Mouse (Mus musculus) limb, embryonic 15.5 days (tissue): Measurements from ENCODE around the gene Gm10406. TPM values are rescaled to one million over a fixed set of nuclear protein-coding genes. Genes with fewer than 3 reads are reported as not detected.
"Not testable (repeated sequence)": the region's sequence is repeated elsewhere in the genome, so short reads cannot be mapped to it uniquely, and the experiment has no call there.

Source experiments
- ATAC-seq: fragments of 200-750 bp; cut with Nextera tagmentation; 2 replicates; pipeline ENCODE4 v1.8.0; 2017; ENCODE audit warnings: low read depth, moderate TSS enrichment; ENCODE audit not compliant: insufficient number of reproducible peaks, low FRiP score, low TSS enrichment
- H3K27ac ChIP-seq: fragments of 300-500 bp; sonication (generic); 2 replicates; pipeline ENCODE4 v1.5.1; 2015; ENCODE audit warnings: moderate library complexity, mild to moderate bottlenecking, inconsistent platforms
- H3K27me3 ChIP-seq: fragments of 300-500 bp; sonication (generic); 2 replicates; pipeline ENCODE4 v1.6.1; 2015; ENCODE audit warnings: inconsistent platforms
- H3K36me3 ChIP-seq: fragments of 300-500 bp; sonication (generic); 2 replicates; pipeline ENCODE4 v1.6.1; 2015; ENCODE audit warnings: inconsistent platforms
- H3K4me1 ChIP-seq: fragments of 300-500 bp; sonication (generic); 2 replicates; pipeline ENCODE4 v1.6.1; 2015; ENCODE audit warnings: inconsistent platforms
- H3K4me2 ChIP-seq: fragments of 300-500 bp; sonication (generic); 2 replicates; pipeline ENCODE4 v1.6.1; 2015; ENCODE audit warnings: mild to moderate bottlenecking, inconsistent platforms
- H3K4me3 ChIP-seq: fragments of 300-500 bp; sonication (generic); 2 replicates; pipeline ENCODE4 v1.5.1; 2015; ENCODE audit warnings: mild to moderate bottlenecking, inconsistent platforms
- H3K9ac ChIP-seq: fragments of 300-500 bp; sonication (generic); 2 replicates; pipeline ENCODE4 v1.6.1; 2015; ENCODE audit warnings: inconsistent platforms
- H3K9me3 ChIP-seq: fragments of 300-500 bp; sonication (generic); 2 replicates; pipeline ENCODE4 v1.6.1; 2016; ENCODE audit warnings: inconsistent platforms
- WGBS: fragments of 180-500 bp; shearing (Covaris S2); methylation state at CpG from one replicate; pipeline ENCODE4 v1.1.7; 2015; 5-methylcytosine and 5-hydroxymethylcytosine counted together
- polyA plus RNA-seq: library from polyadenylated mRNA; unstranded; fragments of >200 nt; fragmentation: Nextera tagmentation; extraction: Ambion mirVana; gene quantifications from 2 replicates; pipeline ENCODE4 v1.2.1, GENCODE M21; 2015

Gm10406 gene
- polyA plus RNA-seq = 0.50 and 0.59 TPM in 2 replicates

- H3K9ac ChIP-seq, ATAC-seq: not testable (repeated sequence)
Measured at GRCm38 (mm10) chr14:7026781-7027749, at the start of gene Gm10406. Gene Gm10406, minus strand, starts transcription at chr14:7027449.

DNA sequence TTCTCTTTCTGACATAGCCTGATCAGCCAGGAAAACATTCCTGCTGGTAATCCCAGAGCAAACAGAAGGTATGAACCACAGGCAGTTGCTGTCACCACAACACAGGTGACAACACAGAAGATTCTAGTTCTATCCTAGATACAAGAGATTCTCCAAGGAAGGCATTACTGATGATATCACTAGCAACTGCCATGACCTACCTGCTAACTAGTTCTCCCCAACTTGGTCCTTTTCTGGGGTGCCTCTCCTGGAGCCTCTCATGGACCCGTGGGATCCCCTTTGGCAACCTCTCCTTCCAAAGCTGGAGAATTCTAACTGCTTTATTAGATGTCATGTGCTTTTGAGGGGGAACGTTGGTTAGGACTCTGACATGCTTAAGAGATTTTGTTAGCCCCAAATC, 17.6 kb upstream of the Gm10406 start, which contains the start of gene Gm3685:
Gene Gm3685 (minus strand): TSS at position 101 of the 400 bp plus-strand sequence.
- not testable (repeated sequence) for H3K4me1 ChIP-seq, H3K36me3 ChIP-seq, H3K27ac ChIP-seq, H3K4me3 ChIP-seq, H3K4me2 ChIP-seq, H3K9ac ChIP-seq, H3K27me3 ChIP-seq, ATAC-seq, H3K9me3 ChIP-seq
- whole genome bisulfite sequencing = no CpG with 5 or more reads among the region's 2 CpGs

More at GRCm38 (mm10) chr14:7026781-7027749, at the start of gene Gm10406:
- WGBS = under 1% methylated on average over 57 of the region's 70 CpGs
- not testable (repeated sequence) for H3K27ac ChIP-seq, H3K4me1 ChIP-seq, H3K9me3 ChIP-seq, H3K27me3 ChIP-seq, H3K36me3 ChIP-seq
- peak within 1 kb of the TSS; percentile 45 for H3K4me3 ChIP-seq
- peak within 1 kb of the TSS; percentile 84 for H3K4me2 ChIP-seq

- not testable (repeated sequence) for H3K36me3 ChIP-seq, H3K27me3 ChIP-seq, H3K9ac ChIP-seq, ATAC-seq, H3K9me3 ChIP-seq, H3K27ac ChIP-seq, H3K4me1 ChIP-seq
- Histone ChIP-seq H3K4me3 (peak overlapping the region; percentile 45; the same call in 1 of the 2 replicates), H3K4me2 (peak overlapping the region; percentile 84; the same call in 1 of the 2 replicates)
- WGBS = 12% methylated on average over 9 of the region's 9 CpGs
Measured at GRCm38 (mm10) chr14:7026274-7026673, 975 bp downstream of the Gm10406 start.

- WGBS = 46% methylated on average over 1 of the region's 2 CpGs
- H3K4me2 ChIP-seq, ATAC-seq: not testable (repeated sequence)
Measured at GRCm38 (mm10) chr14:6973718-6974117, 53.5 kb downstream of the Gm10406 start, which contains the start of gene Gm6356. Gene Gm6356, minus strand, starts transcription at chr14:6973818.

More at GRCm38 (mm10) chr14:6973718-6974117, 53.5 kb downstream of the Gm10406 start, which contains the start of gene Gm6356:
- not testable (repeated sequence) for H3K4me3 ChIP-seq, H3K27me3 ChIP-seq, H3K9ac ChIP-seq, H3K27ac ChIP-seq, H3K36me3 ChIP-seq, H3K9me3 ChIP-seq, H3K4me1 ChIP-seq

Other genes starting within 250 kb of the Gm10406 start
- not detected in 2 replicates for gene Gm3642, start 187.1 kb downstream of the Gm10406 start, polyA plus RNA-seq
- 0.63 and 0.96 TPM in 2 replicates for gene Gm3667, start 137.5 kb downstream of the Gm10406 start, polyA plus RNA-seq
- gene Gm6356, start 53.6 kb downstream of the Gm10406 start, polyA plus RNA-seq = not detected in 2 replicates
- gene Gm3685, start 17.5 kb upstream of the Gm10406 start, polyA plus RNA-seq = not detected in 2 replicates
- 0.52 and 0.73 TPM in 2 replicates for gene Gm3696, start 73.2 kb upstream of the Gm10406 start, polyA plus RNA-seq
- gene Gm6676, start 98.0 kb upstream of the Gm10406 start, polyA plus RNA-seq = not detected in 2 replicates
- 5.3 and 5.6 TPM in 2 replicates for gene Gm3512, start 147.1 kb upstream of the Gm10406 start, polyA plus RNA-seq
- not detected in 2 replicates for gene Gm16434, start 167.1 kb upstream of the Gm10406 start, polyA plus RNA-seq
- not detected in 2 replicates for gene Gm3727, start 237.3 kb upstream of the Gm10406 start, polyA plus RNA-seq